Mouse (Mus musculus): Measurements from ENCODE around the gene Ccdc151. TPM values are rescaled to one million over a fixed set of nuclear protein-coding genes. Genes with fewer than 3 reads are reported as not detected.

The Ccdc151 gene
- polyA plus RNA-seq, 1 experiment = 0.13 TPM

DNA sequence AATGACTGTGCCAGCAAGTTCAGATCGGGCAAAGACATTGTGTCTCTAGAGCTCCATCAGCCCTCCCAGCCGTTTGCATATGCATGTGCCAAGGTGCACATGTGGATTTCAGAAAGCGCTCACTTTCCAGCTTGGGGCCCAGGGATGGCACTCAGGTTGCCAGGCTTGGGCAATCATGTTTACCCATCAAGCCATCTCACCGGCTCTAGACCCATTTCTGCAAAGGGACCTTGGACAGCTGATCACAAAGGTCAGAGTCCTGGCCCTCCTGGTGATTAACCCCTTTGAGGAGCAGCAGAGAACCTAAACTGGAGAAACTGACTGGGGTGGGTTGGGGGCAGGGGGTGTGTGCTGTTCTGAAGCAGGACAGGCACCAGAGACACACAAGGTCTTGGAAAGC, 10.2 kb downstream of the Ccdc151 start:
- Histone ChIP-seq H3ac (ENCODE audit: control insufficient read depth, insufficient read length) (no peak overlapping the region), H3K4me2 (ENCODE audit: low read depth) (no peak overlapping the region), H3K79me2 (ENCODE audit: control insufficient read depth, insufficient read depth) (no peaks in the 10 kb centered on the region), H3K4me3 (no peak overlapping the region), H3K36me3 (ENCODE audit: control insufficient read depth, insufficient read depth) (no peaks in the 10 kb centered on the region), H3K27me3 (ENCODE audit: control insufficient read depth, insufficient read depth, insufficient read length) (peaks cover 4% of the 10 kb centered on the region)
- TF ChIP-seq MAX (IDR thresholded peaks at IDR 0.05; ENCODE audit: low read depth) = no peak
- no peak for TF ChIP-seq REST (IDR thresholded peaks at IDR 0.05; ENCODE audit: insufficient read depth, insufficient read length)
- TF ChIP-seq POLR2AphosphoS2 (IDR thresholded peaks at IDR 0.05; ENCODE audit: insufficient read length, low read depth) = no peak
- TF ChIP-seq CEBPB (IDR thresholded peaks at IDR 0.05; ENCODE audit: insufficient read depth, poor library complexity, severe bottlenecking) = no peak
- no peak for TF ChIP-seq MYOD1 (IDR thresholded peaks at IDR 0.05; ENCODE audit: control insufficient read depth in 1 of 3, insufficient read length in 2 of 3, low read depth in 2 of 3)
- no peak for TF ChIP-seq SRF (IDR thresholded peaks at IDR 0.05; ENCODE audit: control insufficient read depth, insufficient read length, low read depth)
- TF ChIP-seq USF1 (IDR thresholded peaks at IDR 0.05; ENCODE audit: low read depth) = no peak
- TF ChIP-seq TCF3 (IDR thresholded peaks at IDR 0.05; ENCODE audit: insufficient read length, low read depth) = no peak
- TF ChIP-seq E2F4 (IDR thresholded peaks at IDR 0.05; ENCODE audit: insufficient read depth) = no peak
- TF ChIP-seq TCF12 (IDR thresholded peaks at IDR 0.05; ENCODE audit: insufficient read depth, poor library complexity, severe bottlenecking) = no peak
- TF ChIP-seq MYOG (IDR thresholded peaks at IDR 0.05; ENCODE audit: control insufficient read depth in 1 of 3, insufficient read depth in 1 of 3, insufficient read length in 2 of 3, low read depth in 2 of 3) = no peak
- TF ChIP-seq POLR2A (IDR thresholded peaks at IDR 0.05; ENCODE audit: insufficient read length, low read depth) = no peak

GRCm38 (mm10) chr9:21989230-21990110, 13.0 kb downstream of the Ccdc151 start, which contains the start of gene Rgl3:
TSS of gene Rgl3 (minus strand) at chr9:21989446.
- TF ChIP-seq POLR2A (IDR thresholded peaks at IDR 0.05; ENCODE audit: insufficient read length, low read depth) (peak; percentile 78), POLR2AphosphoS2 (IDR thresholded peaks at IDR 0.05; ENCODE audit: insufficient read length, low read depth) (peak; percentile 80), USF1 (IDR thresholded peaks at IDR 0.05; ENCODE audit: low read depth) (no peak), MYOG (IDR thresholded peaks at IDR 0.05; ENCODE audit: control insufficient read depth in 1 of 3, insufficient read depth in 1 of 3, insufficient read length in 2 of 3, low read depth in 2 of 3) (no peak)

DNA sequence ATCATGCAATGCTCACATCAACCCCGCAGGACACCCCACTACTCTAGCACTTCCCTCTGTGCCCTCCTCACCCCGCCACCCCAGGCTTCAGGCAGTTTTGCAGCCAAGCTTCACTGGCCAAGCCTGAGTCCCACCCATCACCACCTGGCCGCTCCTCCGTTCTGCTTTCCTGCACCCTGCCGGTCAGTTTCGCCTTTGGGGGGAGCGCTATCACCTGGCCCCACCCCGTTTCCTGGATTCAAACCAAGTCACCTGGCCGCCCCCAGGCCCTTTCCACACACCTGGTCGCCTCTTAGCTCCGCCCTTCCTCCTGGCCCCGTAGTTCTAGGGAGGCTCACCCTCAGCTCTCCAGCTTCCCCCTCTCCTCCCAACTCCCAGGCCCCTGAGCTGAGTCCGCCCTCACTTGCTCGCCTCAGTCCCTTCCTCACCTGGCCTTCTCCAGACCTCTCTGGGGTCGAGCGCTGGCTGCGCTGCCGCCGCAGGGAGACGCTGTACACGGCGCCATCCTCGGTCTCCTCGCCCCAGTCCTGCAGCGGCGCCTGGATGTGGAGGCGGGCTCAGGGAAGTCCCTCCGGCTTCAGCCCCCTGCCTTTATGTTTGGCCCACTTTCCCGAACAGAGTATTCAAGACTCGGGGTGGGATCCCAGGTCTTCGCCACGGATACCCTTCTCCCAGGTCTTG, 13.9 kb downstream of the Ccdc151 start:
- Histone ChIP-seq H3K4me2 (ENCODE audit: low read depth) (peak overlapping the region; percentile 82), H3K79me2 (ENCODE audit: control insufficient read depth, insufficient read depth) (no peaks in the 10 kb centered on the region), H3K36me3 (ENCODE audit: control insufficient read depth, insufficient read depth) (no peaks in the 10 kb centered on the region), H3K27me3 (ENCODE audit: control insufficient read depth, insufficient read depth, insufficient read length) (no peaks in the 10 kb centered on the region), H3K4me3 (peak overlapping the region; percentile 68), H3ac (ENCODE audit: control insufficient read depth, insufficient read length) (peak overlapping the region; percentile 51)
- TF ChIP-seq SRF (IDR thresholded peaks at IDR 0.05; ENCODE audit: control insufficient read depth, insufficient read length, low read depth) = no peak
- TF ChIP-seq MYOG (IDR thresholded peaks at IDR 0.05; ENCODE audit: control insufficient read depth in 1 of 3, insufficient read depth in 1 of 3, insufficient read length in 2 of 3, low read depth in 2 of 3) = no peak
- no peak for TF ChIP-seq USF1 (IDR thresholded peaks at IDR 0.05; ENCODE audit: low read depth)
- TF ChIP-seq POLR2AphosphoS2 (IDR thresholded peaks at IDR 0.05; ENCODE audit: insufficient read length, low read depth) = no peak
- no peak for TF ChIP-seq TCF3 (IDR thresholded peaks at IDR 0.05; ENCODE audit: insufficient read length, low read depth)
- no peak for TF ChIP-seq E2F4 (IDR thresholded peaks at IDR 0.05; ENCODE audit: insufficient read depth)

More at GRCm38 (mm10) chr9:21989230-21990110, 13.0 kb downstream of the Ccdc151 start, which contains the start of gene Rgl3:
- Histone ChIP-seq H3K4me2 (ENCODE audit: low read depth) (peak within 1 kb of the TSS; percentile 82), H3K36me3 (ENCODE audit: control insufficient read depth, insufficient read depth) (no peaks in the 10 kb centered on the region), H3K4me3 (peak within 1 kb of the TSS; percentile 68), H3ac (ENCODE audit: control insufficient read depth, insufficient read length) (peak within 1 kb of the TSS; percentile 51), H3K79me2 (ENCODE audit: control insufficient read depth, insufficient read depth) (no peaks in the 10 kb centered on the region), H3K27me3 (ENCODE audit: control insufficient read depth, insufficient read depth, insufficient read length) (peaks cover 4% of the 10 kb centered on the region)

DNA sequence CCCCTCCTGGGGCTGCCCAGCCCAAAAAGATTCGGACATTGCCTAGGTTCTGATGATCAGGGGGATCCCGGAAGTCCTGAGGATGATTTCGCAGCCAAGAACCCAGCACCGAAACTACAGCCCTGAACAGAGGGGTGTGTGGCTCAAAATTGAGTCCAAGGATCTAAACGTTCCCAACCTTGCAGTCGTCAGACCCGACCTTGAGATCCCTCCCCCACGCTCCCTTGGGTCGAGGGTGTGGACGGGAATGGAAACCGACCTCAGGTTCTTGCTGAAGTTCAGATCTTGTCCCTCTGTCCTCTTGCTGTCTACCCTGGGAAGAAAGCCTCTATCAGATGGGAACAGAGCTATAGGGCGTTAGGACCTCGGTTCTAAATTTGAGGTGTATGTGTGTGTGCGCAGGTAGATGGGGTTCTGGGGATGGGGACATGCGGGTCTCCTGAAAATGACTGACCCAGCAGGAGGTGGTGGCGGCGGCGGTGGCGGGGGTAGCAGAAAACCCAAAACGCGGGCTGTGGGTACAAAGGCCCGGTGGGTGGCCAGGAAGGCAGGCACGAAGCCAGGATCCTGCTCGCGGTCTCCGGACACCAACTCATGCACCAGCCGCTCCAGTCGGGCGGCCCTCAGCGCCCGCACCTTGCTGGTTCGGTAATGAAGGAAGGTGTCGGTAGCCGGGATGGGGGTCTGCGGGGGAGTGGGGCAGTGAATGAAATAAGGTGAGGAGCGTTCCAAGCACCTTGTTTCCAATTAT, 14.7 kb downstream of the Ccdc151 start:
- no peaks in the 10 kb centered on the region for H3K27me3 ChIP-seq (ENCODE audit: control insufficient read depth, insufficient read depth, insufficient read length)
- H3K4me2 ChIP-seq (ENCODE audit: low read depth) = no peak overlapping the region
- H3K4me3 ChIP-seq = peak overlapping the region; percentile 68
- H3K79me2 ChIP-seq (ENCODE audit: control insufficient read depth, insufficient read depth) = no peaks in the 10 kb centered on the region
- no peaks in the 10 kb centered on the region for H3K36me3 ChIP-seq (ENCODE audit: control insufficient read depth, insufficient read depth)
- H3ac ChIP-seq (ENCODE audit: control insufficient read depth, insufficient read length) = no peak overlapping the region
- no peak for TF ChIP-seq MYOG (IDR thresholded peaks at IDR 0.05; ENCODE audit: control insufficient read depth in 1 of 3, insufficient read depth in 1 of 3, insufficient read length in 2 of 3, low read depth in 2 of 3)
- no peak for TF ChIP-seq SRF (IDR thresholded peaks at IDR 0.05; ENCODE audit: control insufficient read depth, insufficient read length, low read depth)
- no peak for TF ChIP-seq POLR2A (IDR thresholded peaks at IDR 0.05; ENCODE audit: insufficient read length, low read depth)
- TF ChIP-seq E2F4 (IDR thresholded peaks at IDR 0.05; ENCODE audit: insufficient read depth) = no peak
- no peak for TF ChIP-seq USF1 (IDR thresholded peaks at IDR 0.05; ENCODE audit: low read depth)
- TF ChIP-seq POLR2AphosphoS2 (IDR thresholded peaks at IDR 0.05; ENCODE audit: insufficient read length, low read depth) = no peak
- TF ChIP-seq MAX (IDR thresholded peaks at IDR 0.05; ENCODE audit: low read depth) = no peak
- no peak for TF ChIP-seq CEBPB (IDR thresholded peaks at IDR 0.05; ENCODE audit: insufficient read depth, poor library complexity, severe bottlenecking)
- no peak for TF ChIP-seq MYOD1 (IDR thresholded peaks at IDR 0.05; ENCODE audit: control insufficient read depth in 1 of 3, insufficient read length in 2 of 3, low read depth in 2 of 3)
- no peak for TF ChIP-seq TCF3 (IDR thresholded peaks at IDR 0.05; ENCODE audit: insufficient read length, low read depth)
- no peak for TF ChIP-seq REST (IDR thresholded peaks at IDR 0.05; ENCODE audit: insufficient read depth, insufficient read length)
- TF ChIP-seq TCF12 (IDR thresholded peaks at IDR 0.05; ENCODE audit: insufficient read depth, poor library complexity, severe bottlenecking) = no peak

All from myocyte (in vitro differentiated cells).